Mouse (Mus musculus) heart, embryonic 15.5 days (tissue): Measurements from ENCODE around the gene Thtpa. TPM values are rescaled to one million over a fixed set of nuclear protein-coding genes. Genes with fewer than 3 reads are reported as not detected.

Experiments
- polyA plus RNA-seq: library from polyadenylated mRNA; unstranded; fragments of >200 nt; fragmentation: Nextera tagmentation; extraction: Ambion mirVana; gene quantifications from 2 replicates; pipeline ENCODE4 v1.2.1, GENCODE M21; 2015

Thtpa gene
- polyA plus RNA-seq, 1 experiment from 2014 or later: 13.2 TPM

Other genes starting within 250 kb of the Thtpa start
- gene Homez, start 223.8 kb upstream of the Thtpa start, polyA plus RNA-seq: 5.4 and 7.1 TPM in 2 replicates
- gene Ppp1r3e, start 217.2 kb upstream of the Thtpa start, polyA plus RNA-seq: 1.2 and 1.5 TPM in 2 replicates
- 3.3 and 3.4 TPM in 2 replicates for gene Bcl2l2, start 211.4 kb upstream of the Thtpa start, polyA plus RNA-seq
- not detected in 2 replicates for gene Gm20521, start 211.3 kb upstream of the Thtpa start, polyA plus RNA-seq
- gene Pabpn1, start 202.3 kb upstream of the Thtpa start, polyA plus RNA-seq: 56.5 and 73.4 TPM in 2 replicates
- 30.2 and 40.9 TPM in 2 replicates for gene Slc22a17, start 181.7 kb upstream of the Thtpa start, polyA plus RNA-seq
- 10.6 and 18.8 TPM in 2 replicates for gene Efs, start 168.7 kb upstream of the Thtpa start, polyA plus RNA-seq
- gene Il25, start 162.1 kb upstream of the Thtpa start, polyA plus RNA-seq: not detected in 2 replicates
- 0.74 and 2.4 TPM in 2 replicates for gene Cmtm5, start 158.5 kb upstream of the Thtpa start, polyA plus RNA-seq
- 2,004 and 2,041 TPM in 2 replicates for gene Myh6, start 127.9 kb upstream of the Thtpa start, polyA plus RNA-seq
- gene Gm17428, start 117.9 kb upstream of the Thtpa start, polyA plus RNA-seq: not detected in 2 replicates
- gene Myh7, start 100.2 kb upstream of the Thtpa start, polyA plus RNA-seq: 4,763 and 4,914 TPM in 2 replicates
- 56.2 and 57.1 TPM in 2 replicates for gene Ngdn, start 79.3 kb upstream of the Thtpa start, polyA plus RNA-seq
- 2.6 and 3.6 TPM in 2 replicates for gene Zfhx2, start 2.5 kb upstream of the Thtpa start, polyA plus RNA-seq
- 8.5 and 12.6 TPM in 2 replicates for gene Ap1g2, start 11.8 kb downstream of the Thtpa start, polyA plus RNA-seq
- 0.24 and 0.55 TPM in 2 replicates for gene Jph4, start 22.2 kb downstream of the Thtpa start, polyA plus RNA-seq
- 0.14 TPM in 1 of 2 replicates, not detected in the other for gene Dhrs2, start 127.2 kb downstream of the Thtpa start, polyA plus RNA-seq